Mouse (Mus musculus) kidney, postnatal 14 days (tissue): ENCODE measurements at regions not wholly inside any gene's neighbourhood (a gene's known extent, or its start where the extent isn't known, plus 50 kb on each side); places are given as distances from the start of the nearest gene placed in this dataset.
"Not testable (repeated sequence)": the region's sequence is repeated elsewhere in the genome, so short reads cannot be mapped to it uniquely, and the experiment has no call there.

Experiments
- DNase-seq: peaks from one replicate; pipeline ENCODE4 v3.0.0; 2022; ENCODE audit warnings: mixed read lengths

GRCm38 (mm10) chr3:80081210-80081609 lies 196.9 kb downstream of the Fam198b start:
- no peak for DNase-seq

GRCm38 (mm10) chr3:80082780-80083519 lies 198.6 kb downstream of the Fam198b start:
- no peak for DNase-seq

- DNase-seq: no peak
Observed at GRCm38 (mm10) chr3:80084168-80084567, 199.8 kb downstream of the Fam198b start.

- DNase-seq: peak; percentile 67
Observed at GRCm38 (mm10) chr3:80099625-80100024, 215.3 kb downstream of the Fam198b start.

- DNase-seq: no peak
Observed at GRCm38 (mm10) chr3:80120177-80120736, 235.9 kb downstream of the Fam198b start.

GRCm38 (mm10) chr3:80123666-80124065 lies 239.3 kb downstream of the Fam198b start:
- DNase-seq: no peak

- DNase-seq: no peak
Observed at GRCm38 (mm10) chr3:80124621-80125020, 240.3 kb downstream of the Fam198b start.

- no peak for DNase-seq
Observed at GRCm38 (mm10) chr3:80141697-80142096, 257.4 kb downstream of the Fam198b start.

GRCm38 (mm10) chr3:80160473-80160872 lies 276.1 kb downstream of the Fam198b start:
- no peak for DNase-seq

- DNase-seq: no peak
Observed at GRCm38 (mm10) chr3:80181749-80182148, 297.4 kb downstream of the Fam198b start.

GRCm38 (mm10) chr3:80182161-80182560 lies 297.8 kb downstream of the Fam198b start:
- DNase-seq: not testable (repeated sequence)

GRCm38 (mm10) chr3:80187406-80187805 lies 303.1 kb downstream of the Fam198b start:
- no peak for DNase-seq

- DNase-seq: no peak
Observed at GRCm38 (mm10) chr3:80200904-80201303, 316.6 kb downstream of the Fam198b start.

GRCm38 (mm10) chr3:80204821-80205220 lies 320.5 kb downstream of the Fam198b start:
- DNase-seq: no peak

GRCm38 (mm10) chr3:80205351-80205750 lies 321.0 kb downstream of the Fam198b start:
- DNase-seq: no peak

GRCm38 (mm10) chr3:80207022-80207421 lies 322.7 kb downstream of the Fam198b start:
- DNase-seq: no peak

- no peak for DNase-seq
Observed at GRCm38 (mm10) chr3:80208028-80208427, 323.7 kb downstream of the Fam198b start.

GRCm38 (mm10) chr3:80209596-80209995 lies 325.3 kb downstream of the Fam198b start:
- DNase-seq: no peak

- no peak for DNase-seq
Observed at GRCm38 (mm10) chr3:80211323-80212109, 327.2 kb downstream of the Fam198b start.

- DNase-seq: no peak
Observed at GRCm38 (mm10) chr3:80248611-80249010, 364.3 kb downstream of the Fam198b start.

- DNase-seq: no peak
Observed at GRCm38 (mm10) chr3:80249974-80250373, 365.6 kb downstream of the Fam198b start.

- no peak for DNase-seq
Observed at GRCm38 (mm10) chr3:80255304-80255703, 371.0 kb downstream of the Fam198b start.

GRCm38 (mm10) chr3:80256383-80256782 lies 372.1 kb downstream of the Fam198b start:
- no peak for DNase-seq

GRCm38 (mm10) chr3:80263095-80263494 lies 378.8 kb downstream of the Fam198b start:
- no peak for DNase-seq
